Mouse (Mus musculus): ENCODE results near the gene Wdr93. TPM values are rescaled to one million over a fixed set of nuclear protein-coding genes. Genes with fewer than 3 reads are reported as not detected.

The Wdr93 gene
- polyA plus RNA-seq, 1 experiment from 2014 or later, result 0.21 TPM

GRCm38 (mm10) chr7:79810611-79811506, 67.9 kb downstream of the Wdr93 start, which contains the start of gene Mesp2:
Mesp2 (plus strand) TSS chr7:79810727.
- ATAC-seq (replicated peaks; ENCODE audit: insufficient number of reproducible peaks, low FRiP score, low TSS enrichment, low read depth), result peak; percentile 74
- peak within 1 kb of the TSS; percentile 27 for H3K4me3 ChIP-seq (ENCODE audit: low read depth, low read length)
- H3K36me3 ChIP-seq (replicated peaks; ENCODE audit: control insufficient read depth, insufficient read depth, low read depth, low read length), result no peaks in the 10 kb centered on the region
- DNase-seq (ENCODE audit: low spot score), result peak; percentile 86
- no peaks in the 10 kb centered on the region for H3K9me3 ChIP-seq (replicated peaks; ENCODE audit: control insufficient read depth, low read length)
- 18% methylated on average over 70 of the region's 71 CpGs for WGBS
- H3K9ac ChIP-seq (replicated peaks; ENCODE audit: low read length), result peak within 1 kb of the TSS; percentile 46
- no peak within 1 kb of the TSS for H3K27ac ChIP-seq (replicated peaks; ENCODE audit: low read depth, low read length)
- no peaks in the 10 kb centered on the region for H3K4me1 ChIP-seq (ENCODE audit: control insufficient read depth, insufficient read depth, low read length)
- peaks cover 6% of the 10 kb centered on the region for H3K27me3 ChIP-seq (ENCODE audit: control insufficient read depth, insufficient read depth, low read length)
- H3K4me2 ChIP-seq (ENCODE audit: low read depth, low read length), result peak within 1 kb of the TSS; percentile 61

GRCm38 (mm10) chr7:79813409-79813808, 70.4 kb downstream of the Wdr93 start:
- Histone ChIP-seq H3K27ac (replicated peaks; ENCODE audit: low read depth, low read length) (no peak overlapping the region), H3K4me2 (ENCODE audit: low read depth, low read length) (no peak overlapping the region), H3K36me3 (replicated peaks; ENCODE audit: control insufficient read depth, insufficient read depth, low read depth, low read length) (no peaks in the 10 kb centered on the region), H3K27me3 (ENCODE audit: control insufficient read depth, insufficient read depth, low read length) (peaks cover 6% of the 10 kb centered on the region), H3K4me3 (ENCODE audit: low read depth, low read length) (no peak overlapping the region), H3K9me3 (replicated peaks; ENCODE audit: control insufficient read depth, low read length) (no peaks in the 10 kb centered on the region), H3K9ac (replicated peaks; ENCODE audit: low read length) (no peak overlapping the region), H3K4me1 (ENCODE audit: control insufficient read depth, insufficient read depth, low read length) (no peaks in the 10 kb centered on the region)
- WGBS, result 80% methylated on average over 1 of the region's 1 CpGs
- ATAC-seq (replicated peaks; ENCODE audit: insufficient number of reproducible peaks, low FRiP score, low TSS enrichment, low read depth), result no peak
- no peak for DNase-seq (ENCODE audit: low spot score)

GRCm38 (mm10) chr7:79818321-79818720, 75.4 kb downstream of the Wdr93 start:
- no peaks in the 10 kb centered on the region for H3K27me3 ChIP-seq (ENCODE audit: control insufficient read depth, insufficient read depth, low read length)
- H3K27ac ChIP-seq (replicated peaks; ENCODE audit: low read depth, low read length), result no peak overlapping the region
- no peak for ATAC-seq (replicated peaks; ENCODE audit: insufficient number of reproducible peaks, low FRiP score, low TSS enrichment, low read depth)
- H3K9me3 ChIP-seq (replicated peaks; ENCODE audit: control insufficient read depth, low read length), result no peaks in the 10 kb centered on the region
- H3K9ac ChIP-seq (replicated peaks; ENCODE audit: low read length), result no peak overlapping the region
- no peak overlapping the region for H3K4me2 ChIP-seq (ENCODE audit: low read depth, low read length)
- H3K4me3 ChIP-seq (ENCODE audit: low read depth, low read length), result no peak overlapping the region
- H3K4me1 ChIP-seq (ENCODE audit: control insufficient read depth, insufficient read depth, low read length), result peaks cover 3% of the 10 kb centered on the region; the same call in 1 of the 2 replicates
- DNase-seq (ENCODE audit: low spot score), result no peak
- no peaks in the 10 kb centered on the region for H3K36me3 ChIP-seq (replicated peaks; ENCODE audit: control insufficient read depth, insufficient read depth, low read depth, low read length)
- WGBS, result 5% methylated on average over 6 of the region's 6 CpGs

DNA sequence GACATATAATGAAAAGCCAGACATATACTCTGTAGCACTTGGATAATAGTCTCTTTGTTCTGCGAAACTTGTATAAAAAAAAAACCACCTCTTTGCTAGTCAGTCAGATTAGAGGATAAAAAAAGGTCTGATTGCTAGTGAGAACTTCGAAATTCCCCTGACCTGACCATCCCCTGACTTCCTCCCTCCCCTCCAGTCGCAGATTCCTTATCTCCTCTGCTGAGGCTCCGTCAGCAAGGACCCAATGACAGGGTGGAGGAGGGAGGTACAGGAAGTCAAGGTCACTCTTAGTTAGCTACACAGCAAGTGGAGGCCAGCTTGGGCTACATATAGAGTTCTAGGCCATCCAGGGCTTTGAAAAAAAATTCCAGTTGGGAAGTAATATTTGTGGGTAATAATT, 76.6 kb downstream of the Wdr93 start:
- Histone ChIP-seq H3K27me3 (ENCODE audit: control insufficient read depth, insufficient read depth, low read length) (no peaks in the 10 kb centered on the region), H3K27ac (replicated peaks; ENCODE audit: low read depth, low read length) (no peak overlapping the region), H3K36me3 (replicated peaks; ENCODE audit: control insufficient read depth, insufficient read depth, low read depth, low read length) (no peaks in the 10 kb centered on the region), H3K4me3 (ENCODE audit: low read depth, low read length) (no peak overlapping the region), H3K9ac (replicated peaks; ENCODE audit: low read length) (no peak overlapping the region), H3K4me1 (ENCODE audit: control insufficient read depth, insufficient read depth, low read length) (peaks cover 3% of the 10 kb centered on the region; the same call in 1 of the 2 replicates), H3K9me3 (replicated peaks; ENCODE audit: control insufficient read depth, low read length) (no peaks in the 10 kb centered on the region), H3K4me2 (ENCODE audit: low read depth, low read length) (no peak overlapping the region)
- 24% methylated on average over 4 of the region's 4 CpGs for WGBS
- DNase-seq (ENCODE audit: low spot score), result no peak
- ATAC-seq (replicated peaks; ENCODE audit: insufficient number of reproducible peaks, low FRiP score, low TSS enrichment, low read depth), result no peak

GRCm38 (mm10) chr7:79819996-79820395, 77.0 kb downstream of the Wdr93 start:
- 38% methylated on average over 11 of the region's 11 CpGs for WGBS
- peak; percentile 16 for DNase-seq (ENCODE audit: low spot score)
- Histone ChIP-seq H3K9me3 (replicated peaks; ENCODE audit: control insufficient read depth, low read length) (no peaks in the 10 kb centered on the region), H3K4me1 (ENCODE audit: control insufficient read depth, insufficient read depth, low read length) (peaks cover 3% of the 10 kb centered on the region; the same call in 1 of the 2 replicates), H3K4me2 (ENCODE audit: low read depth, low read length) (no peak overlapping the region), H3K36me3 (replicated peaks; ENCODE audit: control insufficient read depth, insufficient read depth, low read depth, low read length) (no peaks in the 10 kb centered on the region), H3K27ac (replicated peaks; ENCODE audit: low read depth, low read length) (no peak overlapping the region), H3K9ac (replicated peaks; ENCODE audit: low read length) (no peak overlapping the region), H3K4me3 (ENCODE audit: low read depth, low read length) (no peak overlapping the region), H3K27me3 (ENCODE audit: control insufficient read depth, insufficient read depth, low read length) (no peaks in the 10 kb centered on the region)
- no peak for ATAC-seq (replicated peaks; ENCODE audit: insufficient number of reproducible peaks, low FRiP score, low TSS enrichment, low read depth)

DNA sequence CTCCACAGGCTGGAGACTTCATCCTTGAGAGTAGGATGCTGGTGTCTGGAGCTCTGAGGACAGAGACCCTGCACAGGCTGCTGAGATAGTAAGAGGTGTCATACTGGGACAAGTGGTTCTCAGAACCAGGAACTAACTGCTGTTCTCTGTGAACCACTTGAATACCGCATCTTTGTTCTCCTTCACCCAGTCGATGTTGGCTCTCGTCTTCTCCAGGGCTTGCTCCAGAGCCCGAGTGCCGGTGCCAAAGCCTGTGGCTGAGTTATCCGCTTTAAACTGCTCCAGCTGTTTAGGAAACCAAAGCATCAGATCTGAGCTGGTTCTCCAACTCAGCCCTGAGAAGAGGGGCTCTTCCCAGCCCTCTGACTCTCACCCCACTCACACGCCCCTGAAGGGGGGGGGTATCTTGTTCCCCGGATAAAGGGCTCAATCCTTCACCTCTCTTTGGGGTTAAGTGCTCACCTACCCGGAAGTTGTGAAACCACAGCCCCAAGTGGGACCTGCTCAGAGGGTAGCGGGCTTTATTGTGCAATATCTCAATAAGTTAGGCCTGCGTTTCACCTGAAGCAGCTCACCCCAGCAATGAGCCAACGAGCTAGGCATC, 79.2 kb downstream of the Wdr93 start:
- Histone ChIP-seq H3K9me3 (replicated peaks; ENCODE audit: control insufficient read depth, low read length) (no peaks in the 10 kb centered on the region), H3K27me3 (ENCODE audit: control insufficient read depth, insufficient read depth, low read length) (no peaks in the 10 kb centered on the region), H3K27ac (replicated peaks; ENCODE audit: low read depth, low read length) (no peak overlapping the region), H3K9ac (replicated peaks; ENCODE audit: low read length) (no peak overlapping the region), H3K4me1 (ENCODE audit: control insufficient read depth, insufficient read depth, low read length) (peaks cover 3% of the 10 kb centered on the region; the same call in 1 of the 2 replicates), H3K4me3 (ENCODE audit: low read depth, low read length) (no peak overlapping the region), H3K4me2 (ENCODE audit: low read depth, low read length) (no peak overlapping the region), H3K36me3 (replicated peaks; ENCODE audit: control insufficient read depth, insufficient read depth, low read depth, low read length) (no peaks in the 10 kb centered on the region)
- DNase-seq (ENCODE audit: low spot score) (no peak), ATAC-seq (replicated peaks; ENCODE audit: insufficient number of reproducible peaks, low FRiP score, low TSS enrichment, low read depth) (no peak)
- WGBS, result 86% methylated on average over 12 of the region's 12 CpGs

- 69% methylated on average over 3 of the region's 3 CpGs for WGBS
- Histone ChIP-seq H3K9ac (replicated peaks; ENCODE audit: low read length) (no peak overlapping the region), H3K36me3 (replicated peaks; ENCODE audit: control insufficient read depth, insufficient read depth, low read depth, low read length) (no peaks in the 10 kb centered on the region), H3K9me3 (replicated peaks; ENCODE audit: control insufficient read depth, low read length) (no peaks in the 10 kb centered on the region), H3K27ac (replicated peaks; ENCODE audit: low read depth, low read length) (no peak overlapping the region), H3K4me3 (ENCODE audit: low read depth, low read length) (no peak overlapping the region), H3K4me2 (ENCODE audit: low read depth, low read length) (no peak overlapping the region), H3K27me3 (ENCODE audit: control insufficient read depth, insufficient read depth, low read length) (no peaks in the 10 kb centered on the region), H3K4me1 (ENCODE audit: control insufficient read depth, insufficient read depth, low read length) (no peaks in the 10 kb centered on the region)
- ATAC-seq (replicated peaks; ENCODE audit: insufficient number of reproducible peaks, low FRiP score, low TSS enrichment, low read depth) (no peak), DNase-seq (ENCODE audit: low spot score) (no peak)
Observed at GRCm38 (mm10) chr7:79828341-79828740, 85.4 kb downstream of the Wdr93 start.

GRCm38 (mm10) chr7:79831145-79831544, 88.2 kb downstream of the Wdr93 start:
- no peaks in the 10 kb centered on the region for H3K36me3 ChIP-seq (replicated peaks; ENCODE audit: control insufficient read depth, insufficient read depth, low read depth, low read length)
- no peaks in the 10 kb centered on the region for H3K27me3 ChIP-seq (ENCODE audit: control insufficient read depth, insufficient read depth, low read length)
- DNase-seq (ENCODE audit: low spot score) (no peak), ATAC-seq (replicated peaks; ENCODE audit: insufficient number of reproducible peaks, low FRiP score, low TSS enrichment, low read depth) (no peak)
- no peaks in the 10 kb centered on the region for H3K9me3 ChIP-seq (replicated peaks; ENCODE audit: control insufficient read depth, low read length)
- no peaks in the 10 kb centered on the region for H3K4me1 ChIP-seq (ENCODE audit: control insufficient read depth, insufficient read depth, low read length)
- H3K4me2 ChIP-seq (ENCODE audit: low read depth, low read length), result no peak overlapping the region
- no peak overlapping the region for H3K9ac ChIP-seq (replicated peaks; ENCODE audit: low read length)
- no peak overlapping the region for H3K4me3 ChIP-seq (ENCODE audit: low read depth, low read length)
- no peak overlapping the region for H3K27ac ChIP-seq (replicated peaks; ENCODE audit: low read depth, low read length)
- WGBS, result 76% methylated on average over 6 of the region's 6 CpGs
